Mouse (Mus musculus) hindbrain, postnatal 0 days (tissue): Measurements from ENCODE around the gene Gpr50. TPM values are rescaled to one million over a fixed set of nuclear protein-coding genes. Genes with fewer than 3 reads are reported as not detected.

Experiments
- ATAC-seq: fragments of 200-750 bp; cut with Nextera tagmentation; 2 replicates; pipeline ENCODE4 v1.8.0; 2017; ENCODE audit warnings: mild to moderate bottlenecking, moderate TSS enrichment, moderate library complexity
- DNase-seq: peaks from one replicate; pipeline ENCODE4 v3.0.0-alpha.2; 2015; ENCODE audit warnings: low spot score
- H3K27ac ChIP-seq: fragments of 300-500 bp; sonication (generic); 2 replicates; pipeline ENCODE4 v1.5.1; 2014; ENCODE audit warnings: mild to moderate bottlenecking
- H3K27me3 ChIP-seq: fragments of 300-500 bp; sonication (generic); 2 replicates; pipeline ENCODE4 v1.6.1; 2014; ENCODE audit warnings: low read length, mixed read lengths; ENCODE audit not compliant: insufficient read depth
- H3K36me3 ChIP-seq: fragments of 300-500 bp; sonication (generic); 2 replicates; pipeline ENCODE4 v1.6.1; 2014; ENCODE audit warnings: low read length, mixed read lengths; ENCODE audit not compliant: insufficient read depth
- H3K4me1 ChIP-seq: fragments of 300-500 bp; sonication (generic); 2 replicates; pipeline ENCODE4 v1.6.1; 2014; ENCODE audit warnings: antibody characterized with exemption, low read length, mixed read lengths; ENCODE audit not compliant: insufficient read depth
- H3K4me2 ChIP-seq: fragments of 300-500 bp; sonication (generic); 2 replicates; pipeline ENCODE4 v1.6.1; 2014; ENCODE audit warnings: low read depth, mild to moderate bottlenecking, low read length, moderate library complexity, mixed read lengths
- H3K4me3 ChIP-seq: fragments of 300-500 bp; sonication (generic); 2 replicates; pipeline ENCODE4 v1.5.1; 2014; ENCODE audit warnings: low read length
- H3K9ac ChIP-seq: fragments of 300-500 bp; sonication (generic); replicated peaks from 2 replicates; pipeline ENCODE4 v1.6.1; 2014; ENCODE audit warnings: mild to moderate bottlenecking, low read length, moderate library complexity, mixed read lengths
- H3K9me3 ChIP-seq: fragments of 300-500 bp; sonication (generic); 2 replicates; pipeline ENCODE4 v1.6.1; 2016; ENCODE audit warnings: low read length, mixed read lengths
- CTCF ChIP-seq: IDR thresholded peaks from 2 replicates; pipeline ENCODE4 v1.5.1; 2016; ENCODE audit warnings: antibody characterized with exemption, control low read depth, low read depth
- WGBS: fragments of 180-500 bp; shearing (Covaris S2); extraction: QIAGEN DNeasy Blood & Tissue Kit; methylation state at CpG from one replicate; pipeline ENCODE4 v1.1.7; 2014; 5-methylcytosine and 5-hydroxymethylcytosine counted together
- polyA plus RNA-seq: library from polyadenylated mRNA; unstranded; fragments of >200 nt; fragmentation: Nextera tagmentation; extraction: Ambion mirVana; gene quantifications from 2 replicates; pipeline ENCODE4 v1.2.1, GENCODE M21; 2015
- total RNA-seq: library from RNA; depleted of rRNA; stranded (reverse); fragments of >200 nt; gene quantifications from 2 replicates; pipeline ENCODE4 v1.2.3, GENCODE M21; 2014

Gene Gpr50
- total and polyA plus RNA-seq, 2 experiments from 2014 or later, result 2.0 to 9.4 TPM

GRCm38 (mm10) chrX:71648434-71648833, 15.0 kb upstream of the Gpr50 start:
- H3K27ac ChIP-seq, result no peak overlapping the region
- ATAC-seq, result peak; percentile 40; the same call in 1 of the 2 replicates
- H3K4me2 ChIP-seq, result no peak overlapping the region

GRCm38 (mm10) chrX:71648848-71649454, 14.5 kb upstream of the Gpr50 start:
- Histone ChIP-seq H3K9ac (no peak overlapping the region), H3K4me2 (no peak overlapping the region), H3K4me1 (no peaks in the 10 kb centered on the region), H3K9me3 (no peaks in the 10 kb centered on the region), H3K27ac (no peak overlapping the region), H3K27me3 (no peaks in the 10 kb centered on the region), H3K36me3 (no peaks in the 10 kb centered on the region), H3K4me3 (no peak overlapping the region)
- DNase-seq, result peak; percentile 87
- TF ChIP-seq CTCF, result peak; percentile 73
- ATAC-seq, result peak; percentile 87
- 31% methylated on average over 6 of the region's 6 CpGs for WGBS

More at GRCm38 (mm10) chrX:71648434-71648833, 15.0 kb upstream of the Gpr50 start:
- H3K27me3 ChIP-seq, result no peaks in the 10 kb centered on the region
- TF ChIP-seq CTCF, result no peak
- 15% methylated on average over 1 of the region's 1 CpGs for WGBS
- DNase-seq, result no peak
- no peak overlapping the region for H3K9ac ChIP-seq
- no peaks in the 10 kb centered on the region for H3K4me1 ChIP-seq
- H3K36me3 ChIP-seq, result no peaks in the 10 kb centered on the region
- no peak overlapping the region for H3K4me3 ChIP-seq
- H3K9me3 ChIP-seq, result no peaks in the 10 kb centered on the region

- no peak overlapping the region for H3K27ac ChIP-seq
- no peak overlapping the region for H3K4me3 ChIP-seq
- no peaks in the 10 kb centered on the region for H3K4me1 ChIP-seq
- H3K27me3 ChIP-seq, result no peaks in the 10 kb centered on the region
- ATAC-seq, result peak; percentile 59; the same call in 1 of the 2 replicates
- DNase-seq, result peak; percentile 64
- no peak for TF ChIP-seq CTCF
- no peak overlapping the region for H3K9ac ChIP-seq
- H3K4me2 ChIP-seq, result no peak overlapping the region
- no peaks in the 10 kb centered on the region for H3K36me3 ChIP-seq
- 37% methylated on average over 8 of the region's 8 CpGs for WGBS
- H3K9me3 ChIP-seq, result no peaks in the 10 kb centered on the region
Observed at GRCm38 (mm10) chrX:71649993-71650392, 13.5 kb upstream of the Gpr50 start.

GRCm38 (mm10) chrX:71661794-71662193, 1.7 kb upstream of the Gpr50 start:
- H3K9me3 ChIP-seq, result peaks cover 4% of the 10 kb centered on the region; the same call in 1 of the 2 replicates
- WGBS, result 30% methylated on average over 14 of the region's 14 CpGs
- H3K4me3 ChIP-seq, result peak overlapping the region; percentile 21; the same call in 1 of the 2 replicates
- no peaks in the 10 kb centered on the region for H3K36me3 ChIP-seq
- 0 out of 2 replicates have a peak overlapping the region, but pooled peaks have one; percentile 23 for H3K4me2 ChIP-seq
- no peaks in the 10 kb centered on the region for H3K4me1 ChIP-seq
- ATAC-seq, result no peak
- H3K9ac ChIP-seq, result no peak overlapping the region
- no peak for DNase-seq
- H3K27me3 ChIP-seq, result peaks cover 20% of the 10 kb centered on the region
- no peak overlapping the region for H3K27ac ChIP-seq
- TF ChIP-seq CTCF, result no peak

- H3K4me2 ChIP-seq, result peak overlapping the region; percentile 64
- no peaks in the 10 kb centered on the region for H3K36me3 ChIP-seq
- H3K4me1 ChIP-seq, result no peaks in the 10 kb centered on the region
- H3K4me3 ChIP-seq, result peak overlapping the region; percentile 42
- ATAC-seq (peak; percentile 55; the same call in 1 of the 2 replicates), DNase-seq (no peak)
- no peak for TF ChIP-seq CTCF
- WGBS, result 29% methylated on average over 76 of the region's 76 CpGs
- no peak overlapping the region for H3K9ac ChIP-seq
- peaks cover 20% of the 10 kb centered on the region for H3K27me3 ChIP-seq
- H3K9me3 ChIP-seq, result peaks cover 4% of the 10 kb centered on the region; the same call in 1 of the 2 replicates
- H3K27ac ChIP-seq, result no peak overlapping the region
Observed at GRCm38 (mm10) chrX:71663871-71664687, 612 bp downstream of the Gpr50 start.

- Histone ChIP-seq H3K27ac (no peak overlapping the region), H3K9ac (no peak overlapping the region), H3K36me3 (no peaks in the 10 kb centered on the region), H3K9me3 (peaks cover 4% of the 10 kb centered on the region; the same call in 1 of the 2 replicates), H3K4me2 (peak overlapping the region; percentile 64), H3K27me3 (peaks cover 20% of the 10 kb centered on the region), H3K4me1 (no peaks in the 10 kb centered on the region), H3K4me3 (peak overlapping the region; percentile 42)
- ATAC-seq (no peak), DNase-seq (no peak)
- TF ChIP-seq CTCF, result no peak
- WGBS, result 27% methylated on average over 15 of the region's 15 CpGs
Observed at GRCm38 (mm10) chrX:71664688-71665026, 1.2 kb downstream of the Gpr50 start.

- no peak for ATAC-seq
- TF ChIP-seq CTCF, result no peak
- no peak overlapping the region for H3K4me2 ChIP-seq
- WGBS, result 26% methylated on average over 6 of the region's 6 CpGs
- no peak overlapping the region for H3K27ac ChIP-seq
- no peaks in the 10 kb centered on the region for H3K9me3 ChIP-seq
- no peak for DNase-seq
- H3K4me1 ChIP-seq, result no peaks in the 10 kb centered on the region
- peaks cover 4% of the 10 kb centered on the region for H3K27me3 ChIP-seq
- H3K36me3 ChIP-seq, result no peaks in the 10 kb centered on the region
- no peak overlapping the region for H3K4me3 ChIP-seq
- no peak overlapping the region for H3K9ac ChIP-seq
Observed at GRCm38 (mm10) chrX:71670254-71670653, 6.8 kb downstream of the Gpr50 start.
